Mouse (Mus musculus): ENCODE results near the gene Fam24b. TPM values are rescaled to one million over a fixed set of nuclear protein-coding genes. Genes with fewer than 3 reads are reported as not detected.

Fam24b gene
- not detected for polyA plus RNA-seq (2017; shearing (Covaris generic))

GRCm38 (mm10) chr7:131329416-131329815, at the start of gene Fam24b:
Fam24b (minus strand) TSS chr7:131329516.

GRCm38 (mm10) chr7:131370648-131371469, 41.5 kb upstream of the Fam24b start, which contains the start of gene Pstk:
Pstk (plus strand) TSS chr7:131371141.

GRCm38 (mm10) chr7:131362615-131363300, 33.4 kb upstream of the Fam24b start, which contains the start of gene 2310057M21Rik:
2310057M21Rik (minus strand) TSS chr7:131362759.

GRCm38 (mm10) chr7:131333564-131333963, 4.2 kb upstream of the Fam24b start, which contains the start of gene Fam24a:
Fam24a (plus strand) TSS chr7:131333864.

GRCm38 (mm10) chr7:131322192-131322591, 7.1 kb downstream of the Fam24b start, which contains the start of gene Cuzd1:
Cuzd1 (minus strand) TSS chr7:131322292.

Other genes with a start within 250 kb of the Fam24b start
- gene 4933402N03Rik, start 183.2 kb downstream of the Fam24b start, polyA plus RNA-seq (2017; shearing (Covaris generic)) = not detected
- 0.06 TPM for gene 5430419D17Rik, start 155.1 kb downstream of the Fam24b start, polyA plus RNA-seq (2017; shearing (Covaris generic))
- not detected for gene Cuzd1, start 7.2 kb downstream of the Fam24b start, polyA plus RNA-seq (2017; shearing (Covaris generic))
- not detected for gene Fam24a, start 4.3 kb upstream of the Fam24b start, polyA plus RNA-seq (2017; shearing (Covaris generic))
- gene 2310057M21Rik, start 33.2 kb upstream of the Fam24b start, polyA plus RNA-seq (2017; shearing (Covaris generic)) = 12.1 TPM
- gene Pstk, start 41.6 kb upstream of the Fam24b start, polyA plus RNA-seq (2017; shearing (Covaris generic)) = 25.1 TPM
- 29.9 TPM for gene Ikzf5, start 81.0 kb upstream of the Fam24b start, polyA plus RNA-seq (2017; shearing (Covaris generic))
- 35.5 TPM for gene Acadsb, start 81.1 kb upstream of the Fam24b start, polyA plus RNA-seq (2017; shearing (Covaris generic))
- gene Hmx3, start 213.4 kb upstream of the Fam24b start, polyA plus RNA-seq (2017; shearing (Covaris generic)) = not detected
- not detected for gene Hmx2, start 219.3 kb upstream of the Fam24b start, polyA plus RNA-seq (2017; shearing (Covaris generic))
- gene Bub3, start 230.7 kb upstream of the Fam24b start, polyA plus RNA-seq (2017; shearing (Covaris generic)) = 96.5 TPM

All from effector memory CD4-positive, alpha-beta T cell, adult 7 months (primary cell).